Mouse (Mus musculus) cerebellum, adult 11-12 months (tissue): ENCODE results near the gene Rdh12.
"Not testable (repeated sequence)": the region's sequence is repeated elsewhere in the genome, so short reads cannot be mapped to it uniquely, and the experiment has no call there.

ENCODE experiments used
- DNase-seq: peaks from one replicate; pipeline ENCODE4 v3.0.0; 2022

The Rdh12 gene

DNA sequence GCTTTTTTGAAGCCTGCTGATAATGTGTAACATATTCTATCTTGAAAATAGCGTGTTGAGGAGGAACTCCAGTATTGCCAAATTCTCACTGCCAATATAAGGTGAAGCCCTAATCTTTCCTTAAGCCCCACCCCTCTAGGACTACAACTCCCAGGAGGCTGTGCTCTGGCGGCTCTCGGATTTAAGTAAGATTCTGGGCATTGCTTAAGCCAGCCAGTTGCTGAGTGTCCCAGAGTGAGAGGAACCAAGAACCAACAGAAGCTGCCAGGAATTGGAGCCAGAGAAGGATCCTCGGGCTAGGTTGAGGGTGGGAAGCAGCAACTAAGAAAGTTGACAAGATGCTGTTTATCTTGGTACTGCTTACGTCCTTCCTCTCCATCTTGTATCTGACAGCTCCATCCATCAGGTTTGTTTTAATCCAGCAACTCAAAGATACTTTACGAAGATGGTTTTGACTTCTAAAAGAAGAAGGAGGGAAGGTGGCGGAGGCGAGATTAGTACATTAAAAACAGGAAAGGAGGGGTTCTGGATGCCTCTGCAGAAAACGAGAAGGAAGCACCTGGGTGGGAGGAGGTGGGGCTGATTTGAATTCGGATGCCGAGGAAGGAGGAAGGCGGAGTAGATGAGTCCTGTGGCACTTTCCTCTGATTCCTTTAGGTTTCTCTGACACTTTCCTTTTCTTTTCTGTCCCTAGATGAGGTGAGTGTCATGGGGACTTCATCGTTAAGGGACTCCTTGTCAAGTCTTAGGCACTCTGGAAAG, at the start of gene Rdh12:
TSS of gene Rdh12 (plus strand) at position 212 of the 762 bp plus-strand sequence.
- DNase-seq, result peak; percentile 42

GRCm38 (mm10) chr12:79162876-79163275, 45.8 kb upstream of the Rdh12 start:
- DNase-seq, result no peak

DNA sequence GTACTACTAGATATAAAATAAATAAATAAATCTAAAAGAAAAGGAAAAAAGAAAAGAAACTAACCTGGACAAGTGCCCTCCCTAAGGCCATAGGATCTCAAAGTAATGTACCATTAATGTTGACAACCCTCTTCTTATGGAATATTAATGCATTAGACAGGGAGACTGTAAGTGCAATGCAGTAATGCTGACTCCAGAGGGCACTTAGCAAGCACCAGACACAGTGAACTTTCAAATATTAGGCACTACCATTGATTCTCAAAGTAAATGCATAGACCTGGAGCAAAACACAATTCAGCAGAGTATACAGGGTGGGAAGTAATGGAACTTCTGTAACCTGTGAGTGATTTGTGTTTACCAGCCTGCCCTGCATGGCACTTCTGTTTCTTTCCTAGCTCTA, 39.5 kb upstream of the Rdh12 start:
- no peak for DNase-seq

DNA sequence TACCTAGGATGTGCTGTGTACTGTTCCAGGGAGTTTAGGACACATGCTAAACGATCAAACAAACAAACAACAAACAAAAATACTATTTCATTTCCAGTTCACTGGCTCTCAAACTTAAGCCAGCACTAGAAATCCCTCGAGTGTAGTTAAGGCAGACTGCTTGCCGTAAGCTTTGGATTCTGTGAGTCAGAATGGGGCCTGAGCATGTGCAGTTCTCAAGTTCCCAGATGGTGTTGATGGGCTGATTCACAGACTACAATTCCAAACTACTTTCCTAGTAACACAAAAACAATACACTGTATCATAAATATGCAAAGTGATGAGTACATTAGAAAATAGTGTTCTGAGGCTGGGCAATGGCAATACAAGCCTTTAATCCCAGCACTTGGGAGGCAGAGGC, 38.3 kb upstream of the Rdh12 start:
- DNase-seq, result no peak

DNA sequence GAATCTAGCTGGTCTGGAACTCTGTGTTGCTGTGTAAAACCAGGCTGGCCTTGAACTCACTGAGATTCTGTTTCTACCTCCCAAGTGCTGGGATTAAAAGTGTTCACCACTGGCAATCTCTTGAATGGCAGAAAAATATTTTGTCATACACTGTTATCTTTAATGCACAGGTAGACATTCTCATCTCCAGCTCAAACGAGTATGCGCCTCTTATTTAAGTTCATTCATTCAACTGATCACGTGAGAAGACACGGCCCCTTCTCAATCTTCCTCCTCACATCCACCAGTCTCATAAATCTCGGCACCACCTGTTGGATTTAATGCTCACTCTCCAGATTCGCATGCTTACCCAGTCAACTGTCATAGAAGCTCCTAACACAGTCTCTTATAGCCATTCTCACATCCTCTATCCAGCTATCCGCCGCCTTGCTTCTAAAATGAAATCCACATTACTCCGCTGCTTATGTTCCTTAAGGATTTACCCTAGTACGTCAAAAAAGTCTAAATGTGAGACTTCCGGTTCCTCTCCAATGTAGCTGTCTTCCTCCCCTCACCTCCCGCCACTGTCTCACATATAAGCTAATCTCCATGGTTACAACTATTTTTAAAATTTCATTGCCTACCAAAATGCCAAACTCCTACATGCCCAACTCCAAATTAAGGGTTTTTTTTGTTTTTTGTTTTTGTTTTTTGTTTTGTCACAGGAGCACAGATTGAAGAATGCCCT, 37.3 kb upstream of the Rdh12 start:
- DNase-seq, result peak; percentile 25

GRCm38 (mm10) chr12:79172019-79172941, 36.4 kb upstream of the Rdh12 start, which contains the start of gene Vti1b:
Gene Vti1b, minus strand, starts transcription at chr12:79172667.
- peak; percentile 90 for DNase-seq

DNA sequence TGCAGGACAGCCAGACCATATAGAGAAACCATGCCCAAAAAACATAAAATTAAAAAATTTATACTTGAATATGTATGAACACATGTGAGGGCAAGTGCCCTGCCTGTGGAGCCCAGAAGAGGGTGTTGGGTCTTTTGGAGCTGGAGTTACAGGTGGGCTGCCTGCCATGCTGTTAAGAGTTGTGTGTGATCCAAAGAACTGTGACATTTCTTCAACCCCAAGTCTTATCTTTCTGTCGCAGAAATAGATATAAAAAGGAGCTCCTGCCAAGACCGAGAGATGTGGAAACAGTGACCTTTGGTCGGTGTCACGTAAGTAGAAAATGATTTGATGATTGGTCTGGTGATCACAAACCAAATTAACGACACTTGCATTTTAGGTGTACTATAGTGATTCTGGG, 35.0 kb upstream of the Rdh12 start:
- DNase-seq, result peak; percentile 42

DNA sequence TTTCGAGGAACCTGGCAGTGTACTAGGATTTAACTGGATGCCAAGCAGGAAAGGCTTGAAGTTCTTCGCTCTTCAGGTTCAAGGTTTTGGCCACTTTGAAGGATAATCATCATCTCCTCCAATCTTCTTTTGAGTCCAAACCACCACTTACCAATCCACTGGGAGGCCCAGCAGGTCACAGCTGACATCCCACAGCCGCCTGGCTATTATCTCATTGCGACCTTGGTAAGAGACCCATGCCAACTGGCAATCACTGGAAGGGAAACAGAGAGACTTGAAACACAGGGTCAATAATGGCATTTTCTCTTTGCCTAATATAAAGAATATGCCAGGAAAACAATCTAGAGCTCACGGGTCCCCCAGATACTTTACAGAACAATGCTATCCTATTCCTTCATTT, 32.7 kb upstream of the Rdh12 start:
- no peak for DNase-seq

- DNase-seq, result not testable (repeated sequence)
Observed at GRCm38 (mm10) chr12:79185160-79185559, 23.6 kb upstream of the Rdh12 start.

DNA sequence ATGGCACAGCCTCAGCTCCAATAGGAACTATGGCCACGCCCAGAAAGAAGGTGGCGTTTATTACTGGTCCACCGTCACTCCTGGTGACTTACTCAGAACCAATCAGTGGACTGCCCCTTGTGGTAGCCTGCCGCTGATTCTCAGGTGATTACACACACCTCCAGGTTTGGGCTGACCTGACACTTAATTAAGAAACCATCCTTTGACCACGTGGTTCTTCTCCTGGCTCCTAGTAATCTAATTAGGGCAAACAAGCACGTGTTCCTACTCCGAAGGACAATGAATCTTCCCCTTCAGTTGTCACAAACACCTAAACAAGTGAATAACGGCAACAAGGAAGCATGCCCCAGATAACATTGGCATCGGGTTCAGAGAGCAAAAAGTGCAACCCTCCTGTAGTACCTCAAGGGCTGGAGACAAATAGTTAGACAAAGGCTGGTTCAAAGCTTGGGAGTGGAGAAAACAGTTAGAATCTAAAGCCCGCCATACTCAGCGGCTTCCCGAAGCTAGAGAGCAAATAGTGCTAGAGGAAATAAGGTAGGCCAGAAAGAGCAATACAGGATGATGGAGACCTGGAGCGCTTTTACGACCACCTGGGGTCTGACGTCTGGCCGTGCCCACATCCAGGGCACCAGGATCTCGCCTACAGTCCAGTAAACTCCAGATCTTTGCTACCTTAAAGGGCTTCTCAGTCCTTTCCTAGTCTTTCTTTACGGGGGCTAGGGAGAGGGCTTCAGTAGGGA, 17.6 kb upstream of the Rdh12 start:
- DNase-seq, result peak; percentile 66

DNA sequence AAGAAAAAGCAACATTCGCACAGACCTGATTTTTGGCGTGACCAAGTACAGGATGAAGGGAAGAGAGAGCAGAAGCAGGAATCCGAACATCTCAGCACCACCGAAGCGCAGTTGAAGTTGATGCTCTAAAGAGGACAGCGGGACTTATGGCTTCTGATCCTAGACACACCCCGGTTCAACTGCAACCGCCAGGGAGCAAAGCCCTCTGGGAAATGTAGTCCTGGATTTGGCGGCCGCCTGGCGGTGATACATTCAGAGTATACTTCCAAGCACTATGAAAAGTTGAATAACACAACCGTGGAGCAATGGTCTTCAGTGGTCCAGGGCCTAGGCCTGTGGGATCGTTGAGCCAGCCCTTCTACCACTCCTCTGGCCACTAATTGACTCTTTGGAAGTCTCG, 17.0 kb upstream of the Rdh12 start:
- peak; percentile 60 for DNase-seq

GRCm38 (mm10) chr12:79192193-79192592, 16.5 kb upstream of the Rdh12 start, which contains the start of gene Rdh11:
Gene Rdh11, minus strand, starts transcription at chr12:79192293.
- no peak for DNase-seq

DNA sequence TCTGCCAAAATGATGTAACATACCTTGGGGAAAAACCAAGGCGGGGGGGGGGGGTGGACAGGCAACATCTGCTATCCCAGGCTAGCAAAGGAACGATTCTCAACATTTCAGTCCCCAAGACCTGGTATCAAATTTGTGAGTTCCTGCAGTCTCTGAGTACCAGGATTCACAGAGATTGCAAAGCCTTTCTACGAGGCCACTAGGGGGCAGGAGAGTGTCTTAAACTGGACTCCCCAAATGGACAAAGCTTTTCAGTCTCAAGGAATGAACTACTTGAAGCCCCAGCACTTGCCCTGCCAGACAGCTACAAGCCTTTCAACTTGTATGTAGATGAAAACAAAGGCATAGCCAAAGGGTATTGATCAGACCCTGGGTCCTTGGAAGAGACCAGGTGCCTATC, 15.3 kb upstream of the Rdh12 start:
- DNase-seq, result peak; percentile 49

- no peak for DNase-seq
Observed at GRCm38 (mm10) chr12:79197105-79197504, 11.6 kb upstream of the Rdh12 start.

DNA sequence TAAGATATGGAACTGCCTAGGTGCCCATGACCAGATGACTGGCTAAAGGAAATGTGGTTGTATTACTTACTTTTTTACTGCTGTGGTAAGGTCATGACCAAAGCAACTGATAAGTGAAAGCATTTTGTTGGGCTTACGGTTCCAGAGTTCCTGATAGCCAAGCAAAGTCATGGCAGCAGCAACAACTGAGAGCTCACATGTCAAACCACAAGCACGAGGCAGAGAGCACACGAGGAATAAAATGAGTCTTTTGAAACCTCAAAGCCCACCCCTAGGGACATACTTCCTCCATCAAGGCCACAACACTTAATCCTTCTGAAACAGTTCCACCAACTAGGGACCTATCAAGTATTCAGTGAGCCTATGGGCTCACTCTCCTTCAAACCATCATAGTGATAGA, 6.8 kb upstream of the Rdh12 start:
- DNase-seq, result no peak

DNA sequence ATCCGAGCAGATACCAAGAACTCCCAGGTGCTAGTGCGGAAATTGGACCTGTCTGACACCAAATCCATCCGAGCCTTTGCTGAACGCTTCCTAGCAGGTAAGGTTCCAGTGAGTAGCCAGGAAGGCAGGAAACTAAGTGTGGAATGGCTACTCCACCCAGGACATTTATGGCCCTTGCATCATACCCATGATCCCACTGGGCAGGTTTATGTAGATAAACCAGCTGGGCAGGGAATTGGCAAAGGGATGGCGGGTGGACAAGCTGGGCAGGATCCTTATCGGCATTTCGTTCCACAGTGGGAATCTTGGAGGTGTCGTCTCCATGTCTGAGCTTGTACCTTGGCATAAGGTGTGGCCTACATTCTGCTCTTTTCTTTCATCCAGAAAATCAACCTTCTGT, 2.7 kb downstream of the Rdh12 start:
- no peak for DNase-seq

DNA sequence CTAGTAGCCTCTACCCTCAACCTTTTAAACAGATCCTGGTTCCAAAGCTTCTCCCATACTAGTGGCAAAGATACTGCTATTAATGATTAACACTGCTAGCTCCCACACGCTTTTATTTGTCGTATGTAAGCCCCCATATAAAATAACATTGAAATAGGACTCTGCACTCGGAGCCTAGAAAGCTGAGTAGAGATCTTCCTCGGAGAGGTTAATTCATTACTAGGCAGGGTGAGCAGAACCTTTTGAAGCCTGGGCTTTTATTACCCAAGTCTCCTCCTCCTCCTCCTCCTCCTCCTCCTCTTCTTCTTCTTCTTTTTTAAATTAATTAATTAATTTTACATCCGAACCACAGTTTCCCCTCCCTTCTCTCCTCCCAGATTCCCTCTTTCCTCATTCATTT, 8.8 kb downstream of the Rdh12 start:
- DNase-seq, result no peak

DNA sequence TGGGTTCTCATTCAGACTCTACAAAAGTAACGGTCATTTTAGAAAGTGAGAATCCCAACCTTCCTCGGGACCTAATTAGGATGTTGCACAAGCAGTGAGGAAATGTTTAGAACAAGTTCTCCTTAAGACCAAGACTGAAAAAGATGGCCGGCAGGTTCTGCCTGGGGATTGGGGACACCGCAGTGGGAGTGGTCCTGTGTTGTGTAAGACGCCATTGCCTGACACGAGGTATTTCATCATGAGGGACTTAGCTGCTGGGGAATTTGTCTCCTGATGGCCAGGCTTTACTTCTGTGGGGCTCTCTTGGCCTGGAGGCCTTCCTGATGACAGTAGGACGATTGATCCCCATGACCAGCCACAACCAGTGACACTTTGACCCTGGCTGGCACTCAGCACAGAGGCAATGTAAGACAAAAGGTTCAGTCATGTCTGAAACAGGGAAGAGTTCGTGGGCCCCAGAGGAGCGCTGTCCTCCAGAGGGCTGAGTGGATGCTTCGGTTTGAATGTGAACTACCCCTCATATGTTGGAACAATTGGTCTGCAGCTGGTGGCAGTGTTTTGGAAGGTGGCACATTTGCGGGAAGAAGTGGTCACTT, 26.9 kb downstream of the Rdh12 start:
- DNase-seq, result no peak

DNA sequence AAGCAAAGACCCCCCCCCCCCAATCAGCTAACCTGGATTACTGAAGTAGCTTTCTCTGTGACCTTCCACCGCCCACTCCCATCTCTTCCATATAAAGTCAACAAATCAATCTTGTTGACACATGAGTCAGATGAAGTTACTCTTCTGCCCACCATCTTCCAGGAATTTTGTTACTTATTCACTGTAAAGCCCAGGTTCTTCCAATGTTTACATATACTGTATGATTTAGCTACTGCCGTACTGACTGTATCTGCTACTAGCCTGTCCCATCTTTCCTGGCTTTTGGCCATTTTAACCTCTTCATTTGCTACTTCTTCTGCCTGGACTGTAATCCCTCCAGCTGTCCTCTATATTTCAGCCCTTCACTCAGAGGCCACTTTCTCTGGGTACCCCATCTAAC, 33.3 kb downstream of the Rdh12 start:
- no peak for DNase-seq

DNA sequence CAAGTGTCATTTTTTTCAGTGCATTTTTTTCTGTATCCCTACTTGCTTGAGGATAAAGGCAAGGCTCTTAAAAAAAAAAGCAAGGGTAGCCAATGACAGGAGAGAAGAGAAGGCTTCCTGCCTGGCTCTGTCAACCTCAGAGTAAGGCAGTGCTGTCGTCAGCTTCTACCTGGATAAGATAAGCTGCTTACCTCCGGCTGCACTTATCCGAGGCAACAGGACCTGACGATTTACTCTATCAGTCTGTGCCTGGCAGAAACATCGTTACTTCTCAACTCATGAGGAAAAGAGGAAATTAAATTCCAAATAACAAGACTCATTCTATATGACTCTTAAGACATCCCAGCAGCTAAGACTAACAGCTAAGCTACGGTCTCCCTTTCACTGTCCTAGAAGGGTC, 34.2 kb downstream of the Rdh12 start:
- no peak for DNase-seq

- no peak for DNase-seq
Observed at GRCm38 (mm10) chr12:79248110-79248509, 39.4 kb downstream of the Rdh12 start.
